Mouse (Mus musculus): ENCODE data around the gene Kcnv2. TPM values are rescaled to one million over a fixed set of nuclear protein-coding genes. Genes with fewer than 3 reads are reported as not detected.

Gene Kcnv2
- total and polyA plus RNA-seq, 3 experiments, result not detected

Other genes with a start within 250 kb of the Kcnv2 start
- gene Vldlr, start 106.1 kb upstream of the Kcnv2 start, total RNA-seq (2012; rRNA removed), result not detected in 2 replicates
- gene Vldlr, start 106.1 kb upstream of the Kcnv2 start, total RNA-seq (2014; rRNA removed), result not detected in 2 replicates
- gene Vldlr, start 106.1 kb upstream of the Kcnv2 start, polyA plus RNA-seq (2012; ENCODE audit: insufficient read length, low read depth), result not detected in 2 replicates
- gene Pum3, start 107.2 kb downstream of the Kcnv2 start, total RNA-seq (2012; rRNA removed), result 54.4 and 71.9 TPM in 2 replicates
- 83.3 and 95.2 TPM in 2 replicates for gene Pum3, start 107.2 kb downstream of the Kcnv2 start, total RNA-seq (2014; rRNA removed)
- 210 and 230 TPM in 2 replicates for gene Pum3, start 107.2 kb downstream of the Kcnv2 start, polyA plus RNA-seq (2012; ENCODE audit: insufficient read length, low read depth)

Data from CH12.LX (cell line).